Mouse (Mus musculus) kidney, postnatal 14 days (tissue): Measurements from ENCODE around the gene Enah.

Experiments
- DNase-seq: peaks from one replicate; pipeline ENCODE4 v3.0.0; 2022; ENCODE audit warnings: mixed read lengths

Gene Enah

GRCm38 (mm10) chr1:181872639-181873038 is 147.2 kb downstream of the Enah start:
- no peak for DNase-seq

- DNase-seq: no peak
Observed at GRCm38 (mm10) chr1:181866429-181867280, 153.1 kb downstream of the Enah start.

- DNase-seq: no peak
Observed at GRCm38 (mm10) chr1:181865863-181866216, 153.9 kb downstream of the Enah start.

GRCm38 (mm10) chr1:181864971-181865862 is 154.6 kb downstream of the Enah start:
- DNase-seq: no peak

GRCm38 (mm10) chr1:181863431-181863830 is 156.4 kb downstream of the Enah start:
- DNase-seq: no peak

- peak; percentile 33 for DNase-seq
Observed at GRCm38 (mm10) chr1:181862676-181863374, 157.0 kb downstream of the Enah start.

GRCm38 (mm10) chr1:181861181-181861902 is 158.4 kb downstream of the Enah start:
- DNase-seq: no peak

- peak; percentile 88 for DNase-seq
Observed at GRCm38 (mm10) chr1:181860659-181861058, 159.1 kb downstream of the Enah start.

- no peak for DNase-seq
Observed at GRCm38 (mm10) chr1:181856329-181856728, 163.5 kb downstream of the Enah start.

GRCm38 (mm10) chr1:181854829-181855228 is 165.0 kb downstream of the Enah start:
- DNase-seq: no peak

GRCm38 (mm10) chr1:181853081-181853736 is 166.6 kb downstream of the Enah start:
- DNase-seq: peak; percentile 50

- peak; percentile 36 for DNase-seq
Observed at GRCm38 (mm10) chr1:181852466-181852865, 167.3 kb downstream of the Enah start.

GRCm38 (mm10) chr1:181851521-181852310 is 168.1 kb downstream of the Enah start:
- DNase-seq: no peak

- DNase-seq: no peak
Observed at GRCm38 (mm10) chr1:181850441-181850840, 169.3 kb downstream of the Enah start.

GRCm38 (mm10) chr1:181848210-181848609 is 171.6 kb downstream of the Enah start:
- DNase-seq: no peak

GRCm38 (mm10) chr1:181847396-181847795 is 172.4 kb downstream of the Enah start:
- no peak for DNase-seq
